Comparison of ENCODE assay signal across 8 mouse cellular contexts in the genomic region with DNA sequence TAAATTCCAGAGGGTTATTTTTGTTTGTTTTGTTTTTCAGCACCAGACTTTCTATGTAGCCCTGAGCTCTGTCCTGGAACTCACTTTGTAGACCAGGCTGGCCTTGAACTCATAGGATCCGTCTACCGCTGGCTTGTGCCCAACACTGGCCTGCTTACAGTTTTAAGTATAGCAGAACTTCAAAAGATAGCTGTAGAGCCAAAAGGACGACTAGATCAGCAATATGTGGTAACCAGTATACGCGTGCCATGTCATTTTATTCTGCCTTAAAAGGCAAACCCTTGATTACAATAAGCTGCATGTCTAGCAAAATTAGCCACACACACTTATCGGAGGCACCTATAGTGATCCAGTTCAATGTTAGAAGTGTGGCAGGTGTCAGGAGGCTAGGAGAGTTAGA. TPM values are rescaled to one million over a fixed set of nuclear protein-coding genes. Genes with fewer than 3 reads are reported as not detected.
A peak's percentile ranks its signal among the peaks of the same experiment; 100 is the strongest.
DNase-seq lines count a peak whose midpoint lies in the region; ATAC-seq and TF ChIP-seq lines count a peak whose summit lies in the region.

No protein-coding gene starts in this region.

- peak overlapping the region; percentile 70 for H3K9ac ChIP-seq in forebrain, embryonic 12.5 days
- H3K9ac ChIP-seq in liver, postnatal 0 days (replicated peaks) = peak overlapping the region; percentile 82

- no peaks in the 10 kb centered on the region for H3K9me3 ChIP-seq in forebrain, embryonic 12.5 days
- H3K9me3 ChIP-seq in liver, postnatal 0 days (ENCODE audit: low read length) = no peaks in the 10 kb centered on the region

- peak overlapping the region; percentile 63 for H3K4me2 ChIP-seq in forebrain, embryonic 12.5 days
- H3K4me2 ChIP-seq in liver, postnatal 0 days (ENCODE audit: low read depth, low read length) = peak overlapping the region; percentile 83

- H3K27ac ChIP-seq in layer of hippocampus, adult 2 months = no peak overlapping the region
- H3K27ac ChIP-seq in forebrain, embryonic 12.5 days = no peak overlapping the region; the same call in 1 of the 2 replicates
- peak overlapping the region; percentile 80 for H3K27ac ChIP-seq in liver, postnatal 0 days (ENCODE audit: low read depth)

- H3K36me3 ChIP-seq in forebrain, embryonic 12.5 days (replicated peaks) = peaks cover 38% of the 10 kb centered on the region
- H3K36me3 ChIP-seq in liver, postnatal 0 days (replicated peaks; ENCODE audit: insufficient read depth, low read length) = peaks cover 51% of the 10 kb centered on the region

- ATAC-seq in forebrain, embryonic 12.5 days (ENCODE audit: low FRiP score) = no peak
- no peak for ATAC-seq in liver, postnatal 0 days

- TF ChIP-seq EP300 in liver, postnatal 0 days (IDR thresholded peaks at IDR 0.05; ENCODE audit: low read depth) = no peak

- 70% methylated on average over 6 of the region's 6 CpGs for WGBS in forebrain, embryonic 12.5 days
- 26% methylated on average over 6 of the region's 6 CpGs for WGBS in liver, postnatal 0 days (ENCODE audit: insufficient replicate concordance)

- TF ChIP-seq CTCF in layer of hippocampus, adult 2 months (conservative IDR thresholded peaks at IDR 0.05) = no peak
- no peak for TF ChIP-seq CTCF in liver, postnatal 0 days (IDR thresholded peaks at IDR 0.05; ENCODE audit: low read depth)

- peaks cover 19% of the 10 kb centered on the region for H3K4me1 ChIP-seq in forebrain, embryonic 12.5 days
- peaks cover 32% of the 10 kb centered on the region for H3K4me1 ChIP-seq in liver, postnatal 0 days (ENCODE audit: insufficient read depth)

- H3K4me3 ChIP-seq in layer of hippocampus, adult 2 months = peak overlapping the region; percentile 89
- peak overlapping the region; percentile 71 for H3K4me3 ChIP-seq in forebrain, embryonic 12.5 days (replicated peaks)
- peak overlapping the region; percentile 81 for H3K4me3 ChIP-seq in liver, postnatal 0 days (ENCODE audit: low read depth, low read length)

- DNase-seq in layer of hippocampus, adult 2 months (ENCODE audit: low spot score in 2 of 2) = no peak
- no peak for DNase-seq in layer of hippocampus, postnatal 14 days (ENCODE audit: low spot score in 2 of 2)
- DNase-seq in ZHBTc4 (ENCODE audit: low read depth, low spot score) = peak; percentile 19
- DNase-seq in liver, postnatal 0 days = no peak
- no peak for DNase-seq in cerebellum, adult 11 months
- DNase-seq in urinary bladder, postnatal 36 days (ENCODE audit: low spot score in 2 of 2) = no peak
- DNase-seq in gastrocnemius, adult 8-10 months (ENCODE audit: low spot score in 2 of 2) = no peak

- no peaks in the 10 kb centered on the region for H3K27me3 ChIP-seq in forebrain, embryonic 12.5 days
- no peaks in the 10 kb centered on the region for H3K27me3 ChIP-seq in liver, postnatal 0 days (ENCODE audit: insufficient read depth, low read length)

RNA-seq across cellular contexts. Expression of a gene that starts 1.2 kb away (rescaled TPM):
- total RNA-seq in layer of hippocampus, adult 2 months (2021) = 10 to 100 TPM; 17.6 to 23.4 TPM
- total RNA-seq in layer of hippocampus, postnatal 14 days (2021) = 10 to 100 TPM; 11.2 to 14.1 TPM
- 256 and 263 TPM in 2 replicates for polyA plus RNA-seq in forebrain, embryonic 12.5 days (2016; fragmentation: Nextera tagmentation; extraction: Ambion mirVana)
- 72.3 and 89.1 TPM in 2 replicates for polyA plus RNA-seq in liver, postnatal 0 days (2015; fragmentation: Nextera tagmentation; extraction: Ambion mirVana)
- total RNA-seq in gastrocnemius, adult 8-10 months (2022) = 1 to 10 TPM; 1.7 to 2.2 (median 1.9) TPM

RNA-seq across cellular contexts. Expression of a gene that starts 30.2 kb away (rescaled TPM):
- 10 to 100 TPM; 58.4 to 74.2 TPM for total RNA-seq in layer of hippocampus, adult 2 months (2021)
- total RNA-seq in layer of hippocampus, postnatal 14 days (2021) = 10 to 100 TPM; 34.9 to 36.6 TPM
- polyA plus RNA-seq in forebrain, embryonic 12.5 days (2016; fragmentation: Nextera tagmentation; extraction: Ambion mirVana) = 0.13 and 0.24 TPM in 2 replicates
- polyA plus RNA-seq in liver, postnatal 0 days (2015; fragmentation: Nextera tagmentation; extraction: Ambion mirVana) = 0.07 TPM in 1 of 2 replicates, not detected in the other
- not detected for total RNA-seq in gastrocnemius, adult 8-10 months (2022)

RNA-seq across cellular contexts. Expression of a gene that starts 58.9 kb away (rescaled TPM):
- 10 to 100 TPM; 66.3 to 68.0 TPM for total RNA-seq in layer of hippocampus, adult 2 months (2021)
- total RNA-seq in layer of hippocampus, postnatal 14 days (2021) = 10 to 100 TPM; 68.9 to 71.2 TPM
- polyA plus RNA-seq in forebrain, embryonic 12.5 days (2016; fragmentation: Nextera tagmentation; extraction: Ambion mirVana) = 164 and 165 TPM in 2 replicates
- polyA plus RNA-seq in liver, postnatal 0 days (2015; fragmentation: Nextera tagmentation; extraction: Ambion mirVana) = 73.4 and 75.2 TPM in 2 replicates
- total RNA-seq in gastrocnemius, adult 8-10 months (2022) = 10 to 100 TPM; 60.3 to 73.0 (median 68.2) TPM

Comparison
In these comparisons a context has a peak if more than half of its experiments do, and no peak if none do; other contexts are left out.
1. RNA of a gene that starts 30.2 kb away (total RNA-seq): 58.4 to 74.2 TPM in layer of hippocampus, adult 2 months and 34.9 to 36.6 TPM in layer of hippocampus, postnatal 14 days; not detected in gastrocnemius, adult 8-10 months; every median in the first group is over 10 times any median in the second.
2. Peak in every context shown above with its lines, with median percentiles within 50 percentile points of each other: H3K4me3 ChIP-seq.